Mouse (Mus musculus) small intestine, adult 2 months (tissue): ENCODE data around the gene Akr1c13. TPM values are rescaled to one million over a fixed set of nuclear protein-coding genes. Genes with fewer than 3 reads are reported as not detected.
A peak's percentile ranks its signal among the peaks of the same experiment; 100 is the strongest.
"Not testable (repeated sequence)": the region's sequence is repeated elsewhere in the genome, so short reads cannot be mapped to it uniquely, and the experiment has no call there.

Experiments
- H3K27ac ChIP-seq: fragments of 200-500 bp; 2 replicates; pipeline ENCODE4 v1.5.1; 2012; ENCODE audit warnings: low read depth, low read length, control low read depth, inconsistent platforms; ENCODE audit not compliant: insufficient read depth
- H3K27me3 ChIP-seq: fragments of 200-500 bp; 2 replicates; pipeline ENCODE4 v1.6.1; 2012; ENCODE audit warnings: mild to moderate bottlenecking, moderate library complexity, low read length, inconsistent platforms; ENCODE audit not compliant: control insufficient read depth, insufficient read depth
- H3K36me3 ChIP-seq: fragments of 200-500 bp; 2 replicates; pipeline ENCODE4 v1.6.1; 2012; ENCODE audit warnings: mild to moderate bottlenecking, low read length, control low read depth, inconsistent platforms; ENCODE audit not compliant: control insufficient read depth, insufficient read depth
- H3K4me1 ChIP-seq: fragments of 200-500 bp; 2 replicates; pipeline ENCODE4 v1.6.1; 2012; ENCODE audit warnings: low read length, inconsistent platforms, mixed read lengths; ENCODE audit not compliant: control insufficient read depth, insufficient read depth, insufficient read length
- H3K4me3 ChIP-seq: fragments of 200-500 bp; 2 replicates; pipeline ENCODE4 v1.5.1; 2012; ENCODE audit warnings: low read depth, mild to moderate bottlenecking, control low read depth, inconsistent platforms, low read length, moderate library complexity
- CTCF ChIP-seq: fragments of 200-500 bp; IDR thresholded peaks from 2 replicates; pipeline ENCODE4 v1.5.1; 2012; ENCODE audit warnings: low read depth, mild to moderate bottlenecking, control low read depth, inconsistent platforms, low read length, moderate library complexity, mixed read lengths; ENCODE audit not compliant: insufficient replicate concordance, insufficient read length; ENCODE audit errors: extremely low read depth
- POLR2A ChIP-seq: fragments of 200-500 bp; IDR thresholded peaks from 2 replicates; pipeline ENCODE4 v1.6.1; 2012; ENCODE audit warnings: low read depth, mild to moderate bottlenecking, control low read depth, inconsistent platforms, low read length, moderate library complexity
- WGBS: fragments of 180-500 bp; shearing (Covaris S2); methylation state at CpG from one replicate; pipeline ENCODE4 v1.1.7; 2018; 5-methylcytosine and 5-hydroxymethylcytosine counted together
- polyA plus RNA-seq: library from polyadenylated mRNA; depleted of rRNA; stranded (reverse); fragments of >200 nt; gene quantifications from 2 replicates; pipeline ENCODE4 v1.2.3, GENCODE M21; 2012

Gene Akr1c13
- polyA plus RNA-seq, 1 experiment: 5.9 TPM

- 91% methylated on average over 20 of the region's 20 CpGs for WGBS
- H3K4me3 ChIP-seq: no peak overlapping the region
- peaks cover 6% of the 10 kb centered on the region; the same call in 1 of the 2 replicates for H3K4me1 ChIP-seq
Measured at GRCm38 (mm10) chr13:4211560-4212299, 20.8 kb downstream of the Akr1c13 start.

GRCm38 (mm10) chr13:4212309-4212708 lies 21.4 kb downstream of the Akr1c13 start:
- Histone ChIP-seq H3K4me3 (no peak overlapping the region), H3K36me3 (no peaks in the 10 kb centered on the region), H3K27ac (no peak overlapping the region), H3K27me3 (no peaks in the 10 kb centered on the region), H3K4me1 (peaks cover 6% of the 10 kb centered on the region; the same call in 1 of the 2 replicates)
- WGBS: 80% methylated on average over 3 of the region's 3 CpGs
- TF ChIP-seq POLR2A: no peak
- no peak for TF ChIP-seq CTCF

More at GRCm38 (mm10) chr13:4211560-4212299, 20.8 kb downstream of the Akr1c13 start:
- no peak overlapping the region for H3K27ac ChIP-seq
- H3K27me3 ChIP-seq: no peaks in the 10 kb centered on the region
- TF ChIP-seq CTCF: no peak
- no peak for TF ChIP-seq POLR2A
- H3K36me3 ChIP-seq: no peaks in the 10 kb centered on the region

- 89% methylated on average over 1 of the region's 1 CpGs for WGBS
- H3K4me1 ChIP-seq, H3K4me3 ChIP-seq, H3K27ac ChIP-seq, H3K36me3 ChIP-seq, H3K27me3 ChIP-seq: not testable (repeated sequence)
Measured at GRCm38 (mm10) chr13:4215496-4215895, 24.5 kb downstream of the Akr1c13 start.

- H3K27ac ChIP-seq: no peak within 1 kb of the TSS
- WGBS: 69% methylated on average over 1 of the region's 1 CpGs
- H3K27me3 ChIP-seq: no peaks in the 10 kb centered on the region
- peaks cover 9% of the 10 kb centered on the region; the same call in 1 of the 2 replicates for H3K4me1 ChIP-seq
- no peak within 1 kb of the TSS for H3K4me3 ChIP-seq
- TF ChIP-seq CTCF (no peak), POLR2A (no peak)
- no peaks in the 10 kb centered on the region for H3K36me3 ChIP-seq
Measured at GRCm38 (mm10) chr13:4228441-4228840, 37.5 kb downstream of the Akr1c13 start, which contains the start of gene Akr1c19. Gene Akr1c19, plus strand, starts transcription at chr13:4228700.

- Histone ChIP-seq H3K36me3 (peaks cover 2% of the 10 kb centered on the region; the same call in 1 of the 2 replicates), H3K27ac (no peak overlapping the region), H3K27me3 (no peaks in the 10 kb centered on the region), H3K4me3 (no peak overlapping the region), H3K4me1 (peaks cover 9% of the 10 kb centered on the region; the same call in 1 of the 2 replicates)
- 79% methylated on average over 8 of the region's 8 CpGs for WGBS
- TF ChIP-seq CTCF: no peak
- no peak for TF ChIP-seq POLR2A
Measured at GRCm38 (mm10) chr13:4230841-4231623, 40.1 kb downstream of the Akr1c13 start.

- 29% methylated on average over 1 of the region's 1 CpGs for WGBS
- TF ChIP-seq CTCF (no peak), POLR2A (no peak)
- peaks cover 6% of the 10 kb centered on the region for H3K36me3 ChIP-seq
- H3K4me3 ChIP-seq: no peak overlapping the region
- H3K4me1 ChIP-seq: peaks cover 9% of the 10 kb centered on the region; the same call in 1 of the 2 replicates
- peak overlapping the region; percentile 49; the same call in 1 of the 2 replicates for H3K27ac ChIP-seq
- no peaks in the 10 kb centered on the region for H3K27me3 ChIP-seq
Measured at GRCm38 (mm10) chr13:4233135-4233534, 42.2 kb downstream of the Akr1c13 start.

- Histone ChIP-seq H3K27ac (peak overlapping the region; percentile 90), H3K27me3 (no peaks in the 10 kb centered on the region), H3K36me3 (peaks cover 10% of the 10 kb centered on the region), H3K4me3 (peak overlapping the region; percentile 56), H3K4me1 (peaks cover 9% of the 10 kb centered on the region; the same call in 1 of the 2 replicates)
- WGBS: 28% methylated on average over 3 of the region's 3 CpGs
- TF ChIP-seq CTCF: no peak
- no peak for TF ChIP-seq POLR2A
Measured at GRCm38 (mm10) chr13:4233536-4234172, 42.7 kb downstream of the Akr1c13 start.
